Mouse (Mus musculus) forebrain, embryonic 15.5 days (tissue): Measurements from ENCODE around the gene Ear1. TPM values are rescaled to one million over a fixed set of nuclear protein-coding genes. Genes with fewer than 3 reads are reported as not detected.
"Not testable (repeated sequence)": the region's sequence is repeated elsewhere in the genome, so short reads cannot be mapped to it uniquely, and the experiment has no call there.

Experiments
- ATAC-seq: fragments of 200-750 bp; cut with Nextera tagmentation; replicated peaks from 2 replicates; pipeline ENCODE4 v1.8.0; 2017; ENCODE audit warnings: mild to moderate bottlenecking, moderate TSS enrichment, moderate library complexity
- H3K27ac ChIP-seq: fragments of 300-500 bp; sonication (generic); replicated peaks from 2 replicates; pipeline ENCODE4 v1.5.1; 2015; ENCODE audit warnings: mild to moderate bottlenecking, inconsistent platforms
- H3K27me3 ChIP-seq: fragments of 300-500 bp; sonication (generic); 2 replicates; pipeline ENCODE4 v1.6.1; 2015; ENCODE audit warnings: inconsistent platforms
- H3K36me3 ChIP-seq: fragments of 300-500 bp; sonication (generic); 2 replicates; pipeline ENCODE4 v1.6.1; 2015; ENCODE audit warnings: mild to moderate bottlenecking, inconsistent platforms
- H3K4me1 ChIP-seq: fragments of 300-500 bp; sonication (generic); 2 replicates; pipeline ENCODE4 v1.6.1; 2015; ENCODE audit warnings: inconsistent platforms
- H3K4me2 ChIP-seq: fragments of 300-500 bp; sonication (generic); replicated peaks from 2 replicates; pipeline ENCODE4 v1.6.1; 2015; ENCODE audit warnings: mild to moderate bottlenecking, inconsistent platforms
- H3K4me3 ChIP-seq: fragments of 300-500 bp; sonication (generic); 2 replicates; pipeline ENCODE4 v1.5.1; 2015; ENCODE audit warnings: mild to moderate bottlenecking, inconsistent platforms
- H3K9ac ChIP-seq: fragments of 300-500 bp; sonication (generic); replicated peaks from 2 replicates; pipeline ENCODE4 v1.6.1; 2015; ENCODE audit warnings: mild to moderate bottlenecking, inconsistent platforms
- H3K9me3 ChIP-seq: fragments of 300-500 bp; sonication (generic); 2 replicates; pipeline ENCODE4 v1.6.1; 2016; ENCODE audit warnings: inconsistent platforms
- WGBS: fragments of 180-500 bp; shearing (Covaris S2); methylation state at CpG from one replicate; pipeline ENCODE4 v1.1.7; 2015; ENCODE audit warnings: mixed read lengths; 5-methylcytosine and 5-hydroxymethylcytosine counted together
- polyA plus RNA-seq: library from polyadenylated mRNA; unstranded; fragments of >200 nt; fragmentation: Nextera tagmentation; extraction: Ambion mirVana; gene quantifications from 2 replicates; pipeline ENCODE4 v1.2.1, GENCODE M21; 2015

Gene Ear1
- polyA plus RNA-seq, 1 experiment from 2014 or later, result not detected

- H3K27me3 ChIP-seq, H3K27ac ChIP-seq, H3K4me2 ChIP-seq, ATAC-seq, H3K4me3 ChIP-seq, H3K4me1 ChIP-seq, H3K36me3 ChIP-seq, H3K9me3 ChIP-seq, H3K9ac ChIP-seq: not testable (repeated sequence)
- WGBS, result 87% methylated on average over 4 of the region's 4 CpGs
These were observed 31.3 kb downstream of the Ear1 start for GRCm38 (mm10) chr14:43843949-43844573.

GRCm38 (mm10) chr14:43840976-43841375 lies 34.3 kb downstream of the Ear1 start:
- H3K27ac ChIP-seq, H3K9ac ChIP-seq, H3K4me2 ChIP-seq, H3K4me3 ChIP-seq, H3K36me3 ChIP-seq, H3K4me1 ChIP-seq, H3K27me3 ChIP-seq, ATAC-seq, H3K9me3 ChIP-seq: not testable (repeated sequence)
- 71% methylated on average over 1 of the region's 1 CpGs for WGBS

- not testable (repeated sequence) for H3K27me3 ChIP-seq, H3K4me2 ChIP-seq, H3K4me1 ChIP-seq, ATAC-seq, H3K4me3 ChIP-seq, H3K9ac ChIP-seq, H3K36me3 ChIP-seq, H3K9me3 ChIP-seq, H3K27ac ChIP-seq
- WGBS, result 94% methylated on average over 2 of the region's 2 CpGs
These were observed 40.0 kb downstream of the Ear1 start for GRCm38 (mm10) chr14:43835366-43835765.

- H3K9ac ChIP-seq, result not testable (repeated sequence)
- 45% methylated on average over 1 of the region's 1 CpGs for WGBS
These were observed 44.9 kb downstream of the Ear1 start for GRCm38 (mm10) chr14:43830385-43830784.

GRCm38 (mm10) chr14:43824176-43824575 lies 51.1 kb downstream of the Ear1 start:
- WGBS, result 89% methylated on average over 6 of the region's 6 CpGs

More at GRCm38 (mm10) chr14:43830385-43830784, 44.9 kb downstream of the Ear1 start:
- H3K27me3 ChIP-seq, H3K4me1 ChIP-seq, H3K4me2 ChIP-seq, H3K27ac ChIP-seq, ATAC-seq, H3K4me3 ChIP-seq, H3K9me3 ChIP-seq, H3K36me3 ChIP-seq: not testable (repeated sequence)

GRCm38 (mm10) chr14:43821869-43822268 lies 53.4 kb downstream of the Ear1 start:
- not testable (repeated sequence) for H3K4me2 ChIP-seq, H3K4me3 ChIP-seq, H3K27ac ChIP-seq, ATAC-seq, H3K9me3 ChIP-seq, H3K4me1 ChIP-seq, H3K27me3 ChIP-seq, H3K36me3 ChIP-seq, H3K9ac ChIP-seq
- 67% methylated on average over 1 of the region's 2 CpGs for WGBS

More at GRCm38 (mm10) chr14:43824176-43824575, 51.1 kb downstream of the Ear1 start:
- H3K27me3 ChIP-seq, H3K36me3 ChIP-seq, ATAC-seq, H3K9me3 ChIP-seq, H3K27ac ChIP-seq, H3K4me2 ChIP-seq, H3K4me3 ChIP-seq, H3K9ac ChIP-seq, H3K4me1 ChIP-seq: not testable (repeated sequence)

- H3K36me3 ChIP-seq, H3K27ac ChIP-seq, H3K9me3 ChIP-seq, H3K4me2 ChIP-seq, H3K27me3 ChIP-seq, H3K9ac ChIP-seq, H3K4me1 ChIP-seq, H3K4me3 ChIP-seq: not testable (repeated sequence)
- 68% methylated on average over 8 of the region's 9 CpGs for WGBS
- peak; percentile 61; the same call in 1 of the 2 replicates for ATAC-seq
These were observed 62.9 kb downstream of the Ear1 start for GRCm38 (mm10) chr14:43812458-43812857.

GRCm38 (mm10) chr14:43808142-43808541 lies 67.2 kb downstream of the Ear1 start:
- not testable (repeated sequence) for H3K9me3 ChIP-seq, H3K27me3 ChIP-seq, H3K27ac ChIP-seq, H3K9ac ChIP-seq, H3K4me1 ChIP-seq, H3K36me3 ChIP-seq, H3K4me2 ChIP-seq, ATAC-seq, H3K4me3 ChIP-seq
- 78% methylated on average over 4 of the region's 4 CpGs for WGBS

GRCm38 (mm10) chr14:43804435-43804834 lies 70.9 kb downstream of the Ear1 start:
- 18% methylated on average over 7 of the region's 7 CpGs for WGBS
- not testable (repeated sequence) for H3K36me3 ChIP-seq, H3K4me2 ChIP-seq, H3K4me1 ChIP-seq, H3K9me3 ChIP-seq, H3K27me3 ChIP-seq, ATAC-seq, H3K4me3 ChIP-seq, H3K27ac ChIP-seq, H3K9ac ChIP-seq

- H3K9ac ChIP-seq, result 0 out of 2 replicates have a peak overlapping the region, but pooled peaks have one; percentile 10
- not testable (repeated sequence) for H3K9me3 ChIP-seq, H3K36me3 ChIP-seq, H3K27me3 ChIP-seq, H3K4me1 ChIP-seq, H3K27ac ChIP-seq
- 14% methylated on average over 23 of the region's 23 CpGs for WGBS
- H3K4me2 ChIP-seq, result peak overlapping the region; percentile 31
- peak overlapping the region; percentile 21 for H3K4me3 ChIP-seq
- peak; percentile 64 for ATAC-seq
These were observed 78.3 kb downstream of the Ear1 start for GRCm38 (mm10) chr14:43796905-43797470.

GRCm38 (mm10) chr14:43796069-43796904 lies 79.0 kb downstream of the Ear1 start:
- Histone ChIP-seq H3K27me3 (no peaks in the 10 kb centered on the region), H3K4me1 (no peaks in the 10 kb centered on the region), H3K9me3 (no peaks in the 10 kb centered on the region), H3K27ac (no peak overlapping the region), H3K4me2 (peak overlapping the region; percentile 31), H3K9ac (no peak overlapping the region), H3K36me3 (no peaks in the 10 kb centered on the region), H3K4me3 (peak overlapping the region; percentile 21)
- ATAC-seq, result peak; percentile 57
- 12% methylated on average over 14 of the region's 14 CpGs for WGBS

GRCm38 (mm10) chr14:43793811-43794210 lies 81.5 kb downstream of the Ear1 start:
- H3K4me3 ChIP-seq, ATAC-seq, H3K27me3 ChIP-seq, H3K9me3 ChIP-seq, H3K36me3 ChIP-seq, H3K4me1 ChIP-seq, H3K27ac ChIP-seq, H3K9ac ChIP-seq, H3K4me2 ChIP-seq: not testable (repeated sequence)
- WGBS, result 87% methylated on average over 5 of the region's 5 CpGs
